ENCODE assay signal across 17 mouse cellular contexts in the genomic region with DNA sequence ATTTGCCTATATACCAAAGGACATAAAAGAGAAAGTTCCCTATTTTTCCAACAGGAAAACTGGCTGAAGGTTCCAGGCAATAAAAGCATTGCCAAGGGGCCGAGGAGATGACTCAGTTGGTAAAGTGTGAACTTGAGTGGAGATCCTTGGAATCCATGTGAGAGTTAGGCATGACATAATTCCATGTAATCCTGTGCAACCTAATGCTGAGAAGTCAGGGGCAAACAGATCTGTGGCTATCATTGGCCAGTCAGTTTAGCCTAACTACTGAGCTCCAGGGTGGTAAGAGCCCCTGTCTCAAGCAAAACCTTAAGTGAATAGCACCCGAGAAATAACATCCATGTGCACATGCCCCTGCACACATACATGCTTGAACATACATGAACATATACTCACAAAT. TPM values are rescaled to one million over a fixed set of nuclear protein-coding genes. Genes with fewer than 3 reads are reported as not detected.
A peak's percentile ranks its signal among the peaks of the same experiment; 100 is the strongest.
DNase-seq lines count a peak whose midpoint lies in the region; TF ChIP-seq lines count a peak whose summit lies in the region.
"Had no signal": no experiment of that assay in that cellular context is flagged by ENCODE, and none has a peak within 500 bp of the region (broad histone marks: within the 10 kb centered on the region; RNA-seq: fewer than 3 reads in every experiment).

No protein-coding gene starts in this region.

- intact Hi-C loops in left cerebral cortex, adult 2 months (cut with DNase I) = no loop called here
- intact Hi-C loops in left cerebral cortex, postnatal 25 days (cut with DNase I) = loop anchor here (1.0 to 2.0 kb wide), 2 partner anchors 18 to 130 kb away; no protein-coding TSS in a partner anchor

- no peak overlapping the region for H3K4me3 ChIP-seq in left cerebral cortex, adult 2 months
- H3K4me3 ChIP-seq: embryonic facial prominence, embryonic 12.5 days; erythroblast, embryonic 14.5 days; forebrain, embryonic 12.5 days; heart, embryonic 15.5 days; hindbrain, embryonic 15.5 days; limb, embryonic 13.5 days; midbrain, embryonic 15.5 days had no signal

- H3K27ac ChIP-seq in left cerebral cortex, adult 2 months = peak overlapping the region; percentile 82
- H3K27ac ChIP-seq: embryonic facial prominence, embryonic 12.5 days; forebrain, embryonic 12.5 days; hindbrain, embryonic 15.5 days; kidney, postnatal 0 days; limb, embryonic 13.5 days; liver, embryonic 14.5 days; midbrain, embryonic 15.5 days had no signal

- TF ChIP-seq CTCF in left cerebral cortex, adult 2 months (IDR thresholded peaks at IDR 0.05) = no peak

- DNase-seq in cerebellum, adult 8-10 months = peak; percentile 16
- DNase-seq in cerebellum, adult 11 months = no peak
- no peak for DNase-seq in left cerebral cortex, adult 2 months (ENCODE audit: extremely low spot score in 1 of 2, low spot score in 2 of 2)
- no peak for DNase-seq in left cerebral cortex, postnatal 25 days (ENCODE audit: low spot score in 2 of 2)
- peak; percentile 48 for DNase-seq in adipocyte (ENCODE audit: low spot score)
- DNase-seq in spleen, adult 18-20 months = no peak
- DNase-seq in thymus, postnatal 36 days = no peak
- DNase-seq: thymus, postnatal 14 days had no signal

RNA-seq across cellular contexts. Expression of gene Lyst, which starts 17.3 kb away (rescaled TPM):
- total RNA-seq in left cerebral cortex, adult 2 months (2021) = 10 to 100 TPM; 63.2 to 64.6 TPM
- 10 to 100 TPM; 47.8 to 57.3 TPM for total RNA-seq in left cerebral cortex, postnatal 25 days (2021)

Comparison
In these comparisons a context has a peak if more than half of its experiments do, and no peak if none do; other contexts are left out.
1. DNase-seq: peak in cerebellum, adult 8-10 months (single experiment) and adipocyte (single experiment); none in cerebellum, adult 11 months (single experiment), left cerebral cortex, adult 2 months (0 of 2), left cerebral cortex, postnatal 25 days (0 of 2), spleen, adult 18-20 months (0 of 2) and thymus, postnatal 36 days (0 of 2).